Mouse (Mus musculus): ENCODE data around the gene Baz1b. TPM values are rescaled to one million over a fixed set of nuclear protein-coding genes. Genes with fewer than 3 reads are reported as not detected.

The Baz1b gene
- polyA plus RNA-seq, 1 experiment from 2014 or later: 42.9 TPM

GRCm38 (mm10) chr5:135291193-135291592 lies 104.1 kb downstream of the Baz1b start:
- H3K4me2 ChIP-seq (replicated peaks): no peak overlapping the region
- 30% methylated on average over 4 of the region's 4 CpGs for WGBS
- no peaks in the 10 kb centered on the region for H3K9me3 ChIP-seq
- H3K27ac ChIP-seq (replicated peaks): no peak overlapping the region
- H3K4me1 ChIP-seq: no peaks in the 10 kb centered on the region
- no peak for ATAC-seq (replicated peaks)
- no peaks in the 10 kb centered on the region for H3K27me3 ChIP-seq
- H3K9ac ChIP-seq (replicated peaks): no peak overlapping the region
- H3K4me3 ChIP-seq: no peak overlapping the region
- H3K36me3 ChIP-seq: no peaks in the 10 kb centered on the region

DNA sequence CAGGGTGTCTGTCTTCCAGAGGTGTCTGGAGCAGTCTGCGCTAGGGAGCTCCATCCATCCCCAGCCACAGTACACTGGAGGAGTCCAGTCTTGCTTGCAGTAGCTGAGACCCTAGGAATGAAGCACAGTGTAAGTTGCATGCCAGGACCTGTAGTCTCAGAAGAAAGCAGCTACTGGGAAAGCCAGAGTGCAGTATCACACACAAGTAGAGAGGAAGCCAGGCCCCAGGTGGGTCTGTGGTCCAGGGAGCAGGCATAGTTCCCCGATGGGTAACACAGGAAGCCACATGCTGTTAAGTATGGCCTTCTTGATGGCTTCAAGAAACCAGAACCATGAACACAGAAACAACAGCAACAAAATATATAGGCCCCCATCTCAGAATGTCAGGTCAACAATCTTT lies 104.9 kb downstream of the Baz1b start:
- Histone ChIP-seq H3K27ac (replicated peaks) (no peak overlapping the region), H3K27me3 (no peaks in the 10 kb centered on the region), H3K4me3 (no peak overlapping the region), H3K4me1 (no peaks in the 10 kb centered on the region), H3K36me3 (no peaks in the 10 kb centered on the region), H3K4me2 (replicated peaks) (no peak overlapping the region), H3K9me3 (no peaks in the 10 kb centered on the region), H3K9ac (replicated peaks) (no peak overlapping the region)
- 95% methylated on average over 2 of the region's 2 CpGs for WGBS
- no peak for ATAC-seq (replicated peaks)

Small RNA genes within 50 kb of the gene (microRNA-seq; reads per million reads assigned to microRNA genes)
- not detected for gene Gm25315

Other genes starting within 250 kb of the Baz1b start
- gene Cldn4, start 240.3 kb upstream of the Baz1b start, polyA plus RNA-seq (2015; fragmentation: Nextera tagmentation; extraction: Ambion mirVana): not detected in 2 replicates
- gene Cldn3, start 201.1 kb upstream of the Baz1b start, polyA plus RNA-seq (2015; fragmentation: Nextera tagmentation; extraction: Ambion mirVana): 12.3 and 12.7 TPM in 2 replicates
- gene Abhd11, start 178.1 kb upstream of the Baz1b start, polyA plus RNA-seq (2015; fragmentation: Nextera tagmentation; extraction: Ambion mirVana): 69.5 and 70.3 TPM in 2 replicates
- 78.6 and 78.9 TPM in 2 replicates for gene Stx1a, start 163.8 kb upstream of the Baz1b start, polyA plus RNA-seq (2015; fragmentation: Nextera tagmentation; extraction: Ambion mirVana)
- gene Dnajc30, start 123.1 kb upstream of the Baz1b start, polyA plus RNA-seq (2015; fragmentation: Nextera tagmentation; extraction: Ambion mirVana): 34.6 and 39.8 TPM in 2 replicates
- gene Bud23, start 122.3 kb upstream of the Baz1b start, polyA plus RNA-seq (2015; fragmentation: Nextera tagmentation; extraction: Ambion mirVana): 89.0 and 92.8 TPM in 2 replicates
- gene Vps37d, start 109.0 kb upstream of the Baz1b start, polyA plus RNA-seq (2015; fragmentation: Nextera tagmentation; extraction: Ambion mirVana): 35.1 and 36.3 TPM in 2 replicates
- 1.1 and 1.4 TPM in 2 replicates for gene Mlxipl, start 97.4 kb upstream of the Baz1b start, polyA plus RNA-seq (2015; fragmentation: Nextera tagmentation; extraction: Ambion mirVana)
- 16.8 and 17.5 TPM in 2 replicates for gene Tbl2, start 37.6 kb upstream of the Baz1b start, polyA plus RNA-seq (2015; fragmentation: Nextera tagmentation; extraction: Ambion mirVana)
- 52.9 and 53.8 TPM in 2 replicates for gene Bcl7b, start 19.0 kb upstream of the Baz1b start, polyA plus RNA-seq (2015; fragmentation: Nextera tagmentation; extraction: Ambion mirVana)
- gene Fzd9, start 64.0 kb downstream of the Baz1b start, polyA plus RNA-seq (2015; fragmentation: Nextera tagmentation; extraction: Ambion mirVana): 14.3 and 17.4 TPM in 2 replicates
- gene Fkbp6, start 162.8 kb downstream of the Baz1b start, polyA plus RNA-seq (2015; fragmentation: Nextera tagmentation; extraction: Ambion mirVana): 0.18 TPM in 1 of 2 replicates, not detected in the other
- not detected in 2 replicates for gene Trim50, start 166.0 kb downstream of the Baz1b start, polyA plus RNA-seq (2015; fragmentation: Nextera tagmentation; extraction: Ambion mirVana)
- 40.3 and 40.7 TPM in 2 replicates for gene Nsun5, start 182.7 kb downstream of the Baz1b start, polyA plus RNA-seq (2015; fragmentation: Nextera tagmentation; extraction: Ambion mirVana)
- 13.2 and 13.7 TPM in 2 replicates for gene Pom121, start 207.3 kb downstream of the Baz1b start, polyA plus RNA-seq (2015; fragmentation: Nextera tagmentation; extraction: Ambion mirVana)